Mouse (Mus musculus) lung, embryonic 14.5 days (tissue): Measurements from ENCODE around the gene Btbd9. TPM values are rescaled to one million over a fixed set of nuclear protein-coding genes. Genes with fewer than 3 reads are reported as not detected.

Experiments used
- ATAC-seq: fragments of 200-750 bp; cut with Nextera tagmentation; 2 replicates; pipeline ENCODE4 v1.8.0; 2017; ENCODE audit warnings: mild to moderate bottlenecking, moderate TSS enrichment, moderate library complexity; ENCODE audit not compliant: insufficient read depth
- DNase-seq: peaks from one replicate; pipeline ENCODE4 v3.0.0-alpha.2; 2015
- H3K27ac ChIP-seq: fragments of 300-500 bp; sonication (generic); 2 replicates; pipeline ENCODE4 v1.5.1; 2014; ENCODE audit warnings: low read depth, mild to moderate bottlenecking, moderate library complexity
- H3K27me3 ChIP-seq: fragments of 300-500 bp; sonication (generic); 2 replicates; pipeline ENCODE4 v1.6.1; 2014; ENCODE audit warnings: low read length, control low read depth; ENCODE audit not compliant: insufficient read depth
- H3K36me3 ChIP-seq: fragments of 300-500 bp; sonication (generic); 2 replicates; pipeline ENCODE4 v1.6.1; 2014; ENCODE audit warnings: control low read depth; ENCODE audit not compliant: insufficient read depth
- H3K4me1 ChIP-seq: fragments of 300-500 bp; sonication (generic); 2 replicates; pipeline ENCODE4 v1.6.1; 2014; ENCODE audit warnings: antibody characterized with exemption, control low read depth; ENCODE audit not compliant: insufficient read depth
- H3K4me2 ChIP-seq: fragments of 300-500 bp; sonication (generic); 2 replicates; pipeline ENCODE4 v1.6.1; 2014; ENCODE audit warnings: mild to moderate bottlenecking
- H3K4me3 ChIP-seq: fragments of 300-500 bp; sonication (generic); 2 replicates; pipeline ENCODE4 v1.5.1; 2014; ENCODE audit warnings: low read depth, low read length
- H3K9ac ChIP-seq: fragments of 300-500 bp; sonication (generic); 2 replicates; pipeline ENCODE4 v1.6.1; 2014
- H3K9me3 ChIP-seq: fragments of 300-500 bp; sonication (generic); 2 replicates; pipeline ENCODE4 v1.6.1; 2016; ENCODE audit warnings: low read depth, low read length, control low read depth
- CTCF ChIP-seq: IDR thresholded peaks from 2 replicates; pipeline ENCODE4 v1.5.1; 2016; ENCODE audit warnings: antibody characterized with exemption, low read depth
- WGBS: fragments of 180-500 bp; shearing (Covaris S2); extraction: QIAGEN DNeasy Blood & Tissue Kit; methylation state at CpG from one replicate; pipeline ENCODE4 v1.1.7; 2014; 5-methylcytosine and 5-hydroxymethylcytosine counted together
- polyA plus RNA-seq: library from polyadenylated mRNA; unstranded; fragments of >200 nt; fragmentation: Nextera tagmentation; extraction: Ambion mirVana; gene quantifications from 2 replicates; pipeline ENCODE4 v1.2.1, GENCODE M21; 2014

The Btbd9 gene
- polyA plus RNA-seq, 1 experiment from 2014 or later: 51.8 TPM

GRCm38 (mm10) chr17:30582313-30582712, 6.0 kb upstream of the Btbd9 start:
- ATAC-seq (no peak), DNase-seq (no peak)
- no peaks in the 10 kb centered on the region for H3K36me3 ChIP-seq
- H3K4me1 ChIP-seq: no peaks in the 10 kb centered on the region
- no peak for TF ChIP-seq CTCF
- H3K4me2 ChIP-seq: no peak overlapping the region
- WGBS: 83% methylated on average over 3 of the region's 3 CpGs
- H3K27ac ChIP-seq: no peak overlapping the region
- no peak overlapping the region for H3K9ac ChIP-seq
- H3K4me3 ChIP-seq: no peak overlapping the region
- no peaks in the 10 kb centered on the region for H3K9me3 ChIP-seq
- no peaks in the 10 kb centered on the region for H3K27me3 ChIP-seq

- Histone ChIP-seq H3K4me1 (peaks cover 3% of the 10 kb centered on the region; the same call in 1 of the 2 replicates), H3K36me3 (no peaks in the 10 kb centered on the region), H3K4me3 (no peak overlapping the region), H3K9me3 (no peaks in the 10 kb centered on the region), H3K4me2 (no peak overlapping the region), H3K9ac (no peak overlapping the region), H3K27ac (no peak overlapping the region), H3K27me3 (no peaks in the 10 kb centered on the region)
- ATAC-seq (no peak), DNase-seq (no peak)
- TF ChIP-seq CTCF: no peak
- 87% methylated on average over 6 of the region's 6 CpGs for WGBS
These were observed 4.9 kb upstream of the Btbd9 start for GRCm38 (mm10) chr17:30581201-30581600.

- WGBS: 44% methylated on average over 1 of the region's 1 CpGs
- Histone ChIP-seq H3K27ac (no peak overlapping the region), H3K9me3 (no peaks in the 10 kb centered on the region), H3K27me3 (no peaks in the 10 kb centered on the region), H3K4me3 (no peak overlapping the region), H3K4me1 (peaks cover 3% of the 10 kb centered on the region; the same call in 1 of the 2 replicates), H3K36me3 (no peaks in the 10 kb centered on the region), H3K9ac (no peak overlapping the region), H3K4me2 (no peak overlapping the region)
- no peak for ATAC-seq
- TF ChIP-seq CTCF: no peak
- DNase-seq: no peak
These were observed 4.5 kb upstream of the Btbd9 start for GRCm38 (mm10) chr17:30580781-30581180.

- Histone ChIP-seq H3K36me3 (no peaks in the 10 kb centered on the region), H3K4me2 (peak overlapping the region; percentile 71), H3K4me1 (peaks cover 9% of the 10 kb centered on the region), H3K27me3 (no peaks in the 10 kb centered on the region), H3K9ac (peak overlapping the region; percentile 64), H3K4me3 (peak overlapping the region; percentile 73), H3K27ac (peak overlapping the region; percentile 91), H3K9me3 (no peaks in the 10 kb centered on the region)
- TF ChIP-seq CTCF: no peak
- DNase-seq (peak; percentile 9), ATAC-seq (no peak)
- WGBS: 52% methylated on average over 12 of the region's 12 CpGs
These were observed 658 bp upstream of the Btbd9 start for GRCm38 (mm10) chr17:30576946-30577345.

- Histone ChIP-seq H3K27me3 (no peaks in the 10 kb centered on the region), H3K4me3 (peak overlapping the region; percentile 73), H3K9me3 (no peaks in the 10 kb centered on the region), H3K27ac (peak overlapping the region; percentile 91), H3K4me1 (peaks cover 15% of the 10 kb centered on the region), H3K4me2 (peak overlapping the region; percentile 71), H3K36me3 (no peaks in the 10 kb centered on the region), H3K9ac (peak overlapping the region; percentile 64)
- 3% methylated on average over 35 of the region's 35 CpGs for WGBS
- DNase-seq (peak; percentile 3), ATAC-seq (peak; percentile 29)
- no peak for TF ChIP-seq CTCF
These were observed 975 bp downstream of the Btbd9 start for GRCm38 (mm10) chr17:30575121-30575904.

GRCm38 (mm10) chr17:30574783-30575075, 1.6 kb downstream of the Btbd9 start:
- ATAC-seq: no peak
- TF ChIP-seq CTCF: no peak
- Histone ChIP-seq H3K9me3 (no peaks in the 10 kb centered on the region), H3K4me2 (peak overlapping the region; percentile 71), H3K9ac (no peak overlapping the region; the same call in 1 of the 2 replicates), H3K4me3 (peak overlapping the region; percentile 73), H3K4me1 (peaks cover 19% of the 10 kb centered on the region), H3K27me3 (no peaks in the 10 kb centered on the region), H3K36me3 (no peaks in the 10 kb centered on the region), H3K27ac (no peak overlapping the region)
- DNase-seq: no peak
- 65% methylated on average over 8 of the region's 8 CpGs for WGBS

- Histone ChIP-seq H3K27ac (peak overlapping the region; percentile 36; the same call in 1 of the 2 replicates), H3K9ac (no peak overlapping the region; the same call in 1 of the 2 replicates)
- WGBS: 60% methylated on average over 8 of the region's 8 CpGs
These were observed 2.1 kb downstream of the Btbd9 start for GRCm38 (mm10) chr17:30573990-30574782.

More at GRCm38 (mm10) chr17:30573990-30574782, 2.1 kb downstream of the Btbd9 start:
- Histone ChIP-seq H3K4me2 (peak overlapping the region; percentile 71; the same call in 1 of the 2 replicates), H3K9me3 (no peaks in the 10 kb centered on the region), H3K27me3 (no peaks in the 10 kb centered on the region), H3K4me1 (peaks cover 19% of the 10 kb centered on the region), H3K36me3 (no peaks in the 10 kb centered on the region), H3K4me3 (0 out of 2 replicates have a peak overlapping the region, but pooled peaks have one; percentile 73)
- no peak for TF ChIP-seq CTCF
- no peak for ATAC-seq
- peak; percentile 6 for DNase-seq
